Mouse (Mus musculus): ENCODE measurements around the gene Med13l. TPM values are rescaled to one million over a fixed set of nuclear protein-coding genes. Genes with fewer than 3 reads are reported as not detected.

Med13l gene
- polyA plus RNA-seq, 1 experiment from 2014 or later = 20.5 TPM

- no peak for ATAC-seq (ENCODE audit: low FRiP score, low TSS enrichment)
- DNase-seq = no peak
- H3K4me1 ChIP-seq (ENCODE audit: control insufficient read depth, insufficient read depth, low read length) = peaks cover 21% of the 10 kb centered on the region
- no peaks in the 10 kb centered on the region for H3K36me3 ChIP-seq (ENCODE audit: control insufficient read depth, insufficient read depth, low read length)
- H3K9ac ChIP-seq (replicated peaks; ENCODE audit: low read length) = no peak overlapping the region
- WGBS = 87% methylated on average over 16 of the region's 16 CpGs
- peak overlapping the region; percentile 62; the same call in 1 of the 2 replicates for H3K27ac ChIP-seq (replicated peaks; ENCODE audit: low read depth, low read length)
- no peaks in the 10 kb centered on the region for H3K27me3 ChIP-seq (ENCODE audit: control insufficient read depth, insufficient read depth, low read length)
- H3K4me2 ChIP-seq (ENCODE audit: low read length) = no peak overlapping the region
- H3K9me3 ChIP-seq (ENCODE audit: control insufficient read depth, low read length) = no peaks in the 10 kb centered on the region
- H3K4me3 ChIP-seq (replicated peaks; ENCODE audit: low read depth, low read length) = no peak overlapping the region
Observed at GRCm38 (mm10) chr5:118636399-118637369, 76.2 kb downstream of the Med13l start.

GRCm38 (mm10) chr5:118637931-118638330, 77.5 kb downstream of the Med13l start:
- ATAC-seq (ENCODE audit: low FRiP score, low TSS enrichment) (no peak), DNase-seq (no peak)
- Histone ChIP-seq H3K4me3 (replicated peaks; ENCODE audit: low read depth, low read length) (no peak overlapping the region), H3K9ac (replicated peaks; ENCODE audit: low read length) (no peak overlapping the region), H3K9me3 (ENCODE audit: control insufficient read depth, low read length) (no peaks in the 10 kb centered on the region), H3K27me3 (ENCODE audit: control insufficient read depth, insufficient read depth, low read length) (no peaks in the 10 kb centered on the region), H3K4me1 (ENCODE audit: control insufficient read depth, insufficient read depth, low read length) (peaks cover 21% of the 10 kb centered on the region), H3K27ac (replicated peaks; ENCODE audit: low read depth, low read length) (no peak overlapping the region), H3K4me2 (ENCODE audit: low read length) (no peak overlapping the region), H3K36me3 (ENCODE audit: control insufficient read depth, insufficient read depth, low read length) (no peaks in the 10 kb centered on the region)
- WGBS = 74% methylated on average over 4 of the region's 4 CpGs

- WGBS = 85% methylated on average over 9 of the region's 9 CpGs
- Histone ChIP-seq H3K27me3 (ENCODE audit: control insufficient read depth, insufficient read depth, low read length) (no peaks in the 10 kb centered on the region), H3K9ac (replicated peaks; ENCODE audit: low read length) (no peak overlapping the region), H3K9me3 (ENCODE audit: control insufficient read depth, low read length) (no peaks in the 10 kb centered on the region), H3K4me3 (replicated peaks; ENCODE audit: low read depth, low read length) (no peak overlapping the region), H3K4me2 (ENCODE audit: low read length) (no peak overlapping the region), H3K36me3 (ENCODE audit: control insufficient read depth, insufficient read depth, low read length) (no peaks in the 10 kb centered on the region), H3K27ac (replicated peaks; ENCODE audit: low read depth, low read length) (no peak overlapping the region), H3K4me1 (ENCODE audit: control insufficient read depth, insufficient read depth, low read length) (peaks cover 21% of the 10 kb centered on the region)
- no peak for ATAC-seq (ENCODE audit: low FRiP score, low TSS enrichment)
- no peak for DNase-seq
Observed at GRCm38 (mm10) chr5:118638534-118639109, 78.1 kb downstream of the Med13l start.

GRCm38 (mm10) chr5:118639117-118639707, 78.7 kb downstream of the Med13l start:
- Histone ChIP-seq H3K27ac (replicated peaks; ENCODE audit: low read depth, low read length) (no peak overlapping the region), H3K27me3 (ENCODE audit: control insufficient read depth, insufficient read depth, low read length) (no peaks in the 10 kb centered on the region), H3K4me1 (ENCODE audit: control insufficient read depth, insufficient read depth, low read length) (peaks cover 21% of the 10 kb centered on the region), H3K9ac (replicated peaks; ENCODE audit: low read length) (no peak overlapping the region), H3K9me3 (ENCODE audit: control insufficient read depth, low read length) (no peaks in the 10 kb centered on the region), H3K4me2 (ENCODE audit: low read length) (no peak overlapping the region), H3K36me3 (ENCODE audit: control insufficient read depth, insufficient read depth, low read length) (no peaks in the 10 kb centered on the region), H3K4me3 (replicated peaks; ENCODE audit: low read depth, low read length) (no peak overlapping the region)
- no peak for DNase-seq
- ATAC-seq (ENCODE audit: low FRiP score, low TSS enrichment) = no peak
- WGBS = 60% methylated on average over 5 of the region's 5 CpGs

GRCm38 (mm10) chr5:118644041-118644440, 83.6 kb downstream of the Med13l start:
- ATAC-seq (ENCODE audit: low FRiP score, low TSS enrichment) (no peak), DNase-seq (no peak)
- no peak overlapping the region for H3K4me3 ChIP-seq (replicated peaks; ENCODE audit: low read depth, low read length)
- no peak overlapping the region for H3K27ac ChIP-seq (replicated peaks; ENCODE audit: low read depth, low read length)
- WGBS = 89% methylated on average over 12 of the region's 12 CpGs
- peaks cover 15% of the 10 kb centered on the region for H3K4me1 ChIP-seq (ENCODE audit: control insufficient read depth, insufficient read depth, low read length)
- no peak overlapping the region for H3K9ac ChIP-seq (replicated peaks; ENCODE audit: low read length)
- no peaks in the 10 kb centered on the region for H3K9me3 ChIP-seq (ENCODE audit: control insufficient read depth, low read length)
- H3K36me3 ChIP-seq (ENCODE audit: control insufficient read depth, insufficient read depth, low read length) = no peaks in the 10 kb centered on the region
- H3K4me2 ChIP-seq (ENCODE audit: low read length) = no peak overlapping the region
- no peaks in the 10 kb centered on the region for H3K27me3 ChIP-seq (ENCODE audit: control insufficient read depth, insufficient read depth, low read length)

GRCm38 (mm10) chr5:118644511-118644910, 84.0 kb downstream of the Med13l start:
- no peak for ATAC-seq (ENCODE audit: low FRiP score, low TSS enrichment)
- Histone ChIP-seq H3K4me3 (replicated peaks; ENCODE audit: low read depth, low read length) (no peak overlapping the region), H3K9ac (replicated peaks; ENCODE audit: low read length) (no peak overlapping the region), H3K9me3 (ENCODE audit: control insufficient read depth, low read length) (no peaks in the 10 kb centered on the region), H3K27me3 (ENCODE audit: control insufficient read depth, insufficient read depth, low read length) (no peaks in the 10 kb centered on the region), H3K27ac (replicated peaks; ENCODE audit: low read depth, low read length) (no peak overlapping the region), H3K36me3 (ENCODE audit: control insufficient read depth, insufficient read depth, low read length) (no peaks in the 10 kb centered on the region), H3K4me1 (ENCODE audit: control insufficient read depth, insufficient read depth, low read length) (peaks cover 15% of the 10 kb centered on the region), H3K4me2 (ENCODE audit: low read length) (no peak overlapping the region)
- DNase-seq = no peak
- WGBS = 93% methylated on average over 8 of the region's 8 CpGs

- Histone ChIP-seq H3K27me3 (ENCODE audit: control insufficient read depth, insufficient read depth, low read length) (no peaks in the 10 kb centered on the region), H3K4me2 (ENCODE audit: low read length) (no peak overlapping the region), H3K9me3 (ENCODE audit: control insufficient read depth, low read length) (no peaks in the 10 kb centered on the region), H3K36me3 (ENCODE audit: control insufficient read depth, insufficient read depth, low read length) (no peaks in the 10 kb centered on the region), H3K4me1 (ENCODE audit: control insufficient read depth, insufficient read depth, low read length) (peaks cover 15% of the 10 kb centered on the region), H3K9ac (replicated peaks; ENCODE audit: low read length) (no peak overlapping the region), H3K4me3 (replicated peaks; ENCODE audit: low read depth, low read length) (no peak overlapping the region), H3K27ac (replicated peaks; ENCODE audit: low read depth, low read length) (no peak overlapping the region)
- no peak for ATAC-seq (ENCODE audit: low FRiP score, low TSS enrichment)
- no peak for DNase-seq
- WGBS = 90% methylated on average over 10 of the region's 10 CpGs
Observed at GRCm38 (mm10) chr5:118645196-118645805, 84.8 kb downstream of the Med13l start.

- ATAC-seq (ENCODE audit: low FRiP score, low TSS enrichment) = no peak
- no peaks in the 10 kb centered on the region for H3K27me3 ChIP-seq (ENCODE audit: control insufficient read depth, insufficient read depth, low read length)
- peaks cover 15% of the 10 kb centered on the region for H3K4me1 ChIP-seq (ENCODE audit: control insufficient read depth, insufficient read depth, low read length)
- H3K27ac ChIP-seq (replicated peaks; ENCODE audit: low read depth, low read length) = no peak overlapping the region
- H3K4me2 ChIP-seq (ENCODE audit: low read length) = no peak overlapping the region
- no peaks in the 10 kb centered on the region for H3K36me3 ChIP-seq (ENCODE audit: control insufficient read depth, insufficient read depth, low read length)
- 49% methylated on average over 5 of the region's 5 CpGs for WGBS
- no peak for DNase-seq
- H3K4me3 ChIP-seq (replicated peaks; ENCODE audit: low read depth, low read length) = no peak overlapping the region
- H3K9ac ChIP-seq (replicated peaks; ENCODE audit: low read length) = no peak overlapping the region
- no peaks in the 10 kb centered on the region for H3K9me3 ChIP-seq (ENCODE audit: control insufficient read depth, low read length)
Observed at GRCm38 (mm10) chr5:118646897-118647296, 86.4 kb downstream of the Med13l start.

Measured in midbrain, embryonic 14.5 days (tissue).